Mouse (Mus musculus) C2C12 (cell line): ENCODE results near the gene Zswim7. TPM values are rescaled to one million over a fixed set of nuclear protein-coding genes. Genes with fewer than 3 reads are reported as not detected.

Source experiments
- H3K27me3 ChIP-seq: one replicate; pipeline ENCODE4 v1.6.1; 2011; ENCODE audit not compliant: control insufficient read depth, insufficient read depth, insufficient read length
- H3K36me3 ChIP-seq: one replicate; pipeline ENCODE4 v1.6.1; 2011; ENCODE audit not compliant: control insufficient read depth, insufficient read depth
- H3K4me3 ChIP-seq: one replicate; pipeline ENCODE4 v1.5.1; 2011; ENCODE audit warnings: mild to moderate bottlenecking, control low read depth; ENCODE audit not compliant: poor library complexity, insufficient read depth, severe bottlenecking
- H3K79me2 ChIP-seq: one replicate; pipeline ENCODE4 v1.6.1; 2011; ENCODE audit not compliant: control insufficient read depth, insufficient read depth
- H3K79me3 ChIP-seq: one replicate; pipeline ENCODE4 v1.6.1; 2011; ENCODE audit warnings: low read depth, control low read depth
- H3ac ChIP-seq: one replicate; pipeline ENCODE3; 2011; ENCODE audit warnings: low read depth; ENCODE audit not compliant: control insufficient read depth, insufficient read length
- CEBPB ChIP-seq: IDR thresholded peaks from one replicate; pipeline ENCODE4 v1.6.1; 2011; ENCODE audit warnings: low read depth, mild to moderate bottlenecking, control low read depth, moderate library complexity
- CTCF ChIP-seq: IDR thresholded peaks from one replicate; pipeline ENCODE4 v1.5.1; 2011; ENCODE audit not compliant: control insufficient read depth, insufficient read depth, insufficient read length
- FOSL1 ChIP-seq: IDR thresholded peaks from one replicate; pipeline ENCODE4 v1.8.0; 2011; ENCODE audit warnings: mild to moderate bottlenecking, low read length; ENCODE audit not compliant: poor library complexity, insufficient read depth, severe bottlenecking
- MAX ChIP-seq: IDR thresholded peaks from one replicate; pipeline ENCODE4 v1.6.1; 2011; ENCODE audit warnings: mild to moderate bottlenecking, control low read depth
- MYOD1 ChIP-seq: IDR thresholded peaks from one replicate; pipeline ENCODE4 v1.6.1; 2011; ENCODE audit warnings: low read depth; ENCODE audit not compliant: control insufficient read depth, insufficient read length
- MYOG ChIP-seq: IDR thresholded peaks from one replicate; pipeline ENCODE4 v1.6.1; 2011; ENCODE audit not compliant: control insufficient read depth, insufficient read length; ENCODE audit errors: extremely low read depth
- USF1 ChIP-seq: IDR thresholded peaks from one replicate; pipeline ENCODE4 v1.6.1; 2011; ENCODE audit warnings: low read depth, mild to moderate bottlenecking, control low read depth, moderate library complexity
- long read RNA-seq, 2 experiments: library from polyadenylated mRNA; unstranded; transcript quantifications; one replicate each; pipeline ENCODE4 v2.0.0; 2019 to 2020
- polyA plus RNA-seq: library from polyadenylated mRNA; unstranded; fragments of >200 nt; fragmentation: generic; extraction: Trizol; gene quantifications from one replicate; pipeline ENCODE4 v1.2.1, GENCODE M21; 2012; ENCODE audit warnings: missing spikeins

Zswim7 gene
- 38.0 TPM for polyA plus RNA-seq
- long read RNA-seq, experiment 1, transcript Zswim7-201 (5 exons, 732 nt) = major isoform, 10 of 12 reads
- long read RNA-seq, experiment 1, partial matches to known transcripts = 2 of 12 reads
- long read RNA-seq, experiment 1, other reads (novel, unspliced or antisense) = 0 of 12 reads
- long read RNA-seq, experiment 2, partial matches to known transcripts = 1 of 2 reads
- long read RNA-seq, experiment 2, other reads (novel, unspliced or antisense) = 0 of 2 reads

GRCm38 (mm10) chr11:62280675-62281600 is at the start of gene Zswim7, which contains the start of gene Ttc19:
TSS of gene Zswim7 (minus strand) at chr11:62281375.
TSS of gene Ttc19 (plus strand) at chr11:62281473.
- peak within 1 kb of the TSS; percentile 88 for H3ac ChIP-seq
- H3K27me3 ChIP-seq = no peaks in the 10 kb centered on the region
- peaks cover 7% of the 10 kb centered on the region for H3K79me3 ChIP-seq
- TF ChIP-seq FOSL1 = no peak
- peak within 1 kb of the TSS; percentile 68 for H3K4me3 ChIP-seq
- peaks cover 21% of the 10 kb centered on the region for H3K79me2 ChIP-seq
- H3K36me3 ChIP-seq = peaks cover 31% of the 10 kb centered on the region

GRCm38 (mm10) chr11:62323659-62324058 is 42.5 kb upstream of the Zswim7 start:
- Histone ChIP-seq H3K4me3 (no peak overlapping the region), H3K79me2 (no peaks in the 10 kb centered on the region), H3ac (no peak overlapping the region), H3K27me3 (no peaks in the 10 kb centered on the region), H3K36me3 (peaks cover 94% of the 10 kb centered on the region), H3K79me3 (no peaks in the 10 kb centered on the region)
- TF ChIP-seq MAX = no peak
- no peak for TF ChIP-seq MYOD1
- no peak for TF ChIP-seq FOSL1

- H3ac ChIP-seq = no peak overlapping the region
- TF ChIP-seq CTCF (no peak), MAX (no peak), MYOG (no peak), FOSL1 (no peak), MYOD1 (no peak), USF1 (no peak), CEBPB (no peak)
- H3K27me3 ChIP-seq = no peaks in the 10 kb centered on the region
- H3K79me2 ChIP-seq = no peaks in the 10 kb centered on the region
- H3K4me3 ChIP-seq = no peak overlapping the region
- no peaks in the 10 kb centered on the region for H3K79me3 ChIP-seq
- H3K36me3 ChIP-seq = peaks cover 94% of the 10 kb centered on the region
Measured at GRCm38 (mm10) chr11:62320097-62320496, 38.9 kb upstream of the Zswim7 start.

GRCm38 (mm10) chr11:62317746-62318145 is 36.6 kb upstream of the Zswim7 start:
- TF ChIP-seq FOSL1 = no peak
- TF ChIP-seq CTCF = no peak
- no peak for TF ChIP-seq MYOG
- TF ChIP-seq CEBPB = no peak
- TF ChIP-seq MAX = no peak
- TF ChIP-seq USF1 = no peak
- TF ChIP-seq MYOD1 = no peak
- H3K79me2 ChIP-seq = no peaks in the 10 kb centered on the region
- no peak overlapping the region for H3K4me3 ChIP-seq
- H3K27me3 ChIP-seq = no peaks in the 10 kb centered on the region
- H3K36me3 ChIP-seq = peaks cover 94% of the 10 kb centered on the region
- H3ac ChIP-seq = no peak overlapping the region
- no peaks in the 10 kb centered on the region for H3K79me3 ChIP-seq

GRCm38 (mm10) chr11:62314984-62315383 is 33.8 kb upstream of the Zswim7 start:
- TF ChIP-seq CEBPB (no peak), USF1 (no peak), MAX (no peak), CTCF (no peak), FOSL1 (no peak), MYOG (no peak), MYOD1 (no peak)
- Histone ChIP-seq H3K79me3 (no peaks in the 10 kb centered on the region), H3K27me3 (no peaks in the 10 kb centered on the region), H3K79me2 (no peaks in the 10 kb centered on the region), H3ac (no peak overlapping the region), H3K36me3 (peaks cover 81% of the 10 kb centered on the region), H3K4me3 (no peak overlapping the region)
